Mouse (Mus musculus) midbrain, postnatal 0 days (tissue): ENCODE results near the gene Zfhx2. TPM values are rescaled to one million over a fixed set of nuclear protein-coding genes. Genes with fewer than 3 reads are reported as not detected.
A peak's percentile ranks its signal among the peaks of the same experiment; 100 is the strongest.
"Not testable (repeated sequence)": the region's sequence is repeated elsewhere in the genome, so short reads cannot be mapped to it uniquely, and the experiment has no call there.

ENCODE experiments used
- ATAC-seq: fragments of 200-750 bp; cut with Nextera tagmentation; 2 replicates; pipeline ENCODE4 v1.8.0; 2017; ENCODE audit warnings: moderate number of reproducible peaks, mild to moderate bottlenecking, moderate TSS enrichment, moderate library complexity; ENCODE audit not compliant: low FRiP score
- DNase-seq: peaks from one replicate; pipeline ENCODE4 v3.0.0-alpha.2; 2015; ENCODE audit warnings: low spot score
- H3K27ac ChIP-seq: fragments of 300-500 bp; sonication (generic); 2 replicates; pipeline ENCODE4 v1.5.1; 2014; ENCODE audit warnings: low read depth, mild to moderate bottlenecking, low read length, mixed read lengths
- H3K27me3 ChIP-seq: fragments of 300-500 bp; sonication (generic); 2 replicates; pipeline ENCODE4 v1.6.1; 2014; ENCODE audit warnings: low read length, control low read depth, mixed read lengths; ENCODE audit not compliant: insufficient read depth
- H3K36me3 ChIP-seq: fragments of 300-500 bp; sonication (generic); 2 replicates; pipeline ENCODE4 v1.6.1; 2014; ENCODE audit warnings: low read length, control low read depth, mixed read lengths; ENCODE audit not compliant: insufficient read depth
- H3K4me1 ChIP-seq: fragments of 300-500 bp; sonication (generic); 2 replicates; pipeline ENCODE4 v1.6.1; 2014; ENCODE audit warnings: mild to moderate bottlenecking, control low read depth, antibody characterized with exemption, low read length, mixed read lengths; ENCODE audit not compliant: insufficient read depth
- H3K4me2 ChIP-seq: fragments of 300-500 bp; sonication (generic); 2 replicates; pipeline ENCODE4 v1.6.1; 2014; ENCODE audit warnings: low read depth, mild to moderate bottlenecking, low read length, mixed read lengths; ENCODE audit not compliant: poor library complexity, severe bottlenecking
- H3K4me3 ChIP-seq: fragments of 300-500 bp; sonication (generic); 2 replicates; pipeline ENCODE4 v1.5.1; 2014; ENCODE audit warnings: low read depth, mild to moderate bottlenecking, low read length, moderate library complexity
- H3K9ac ChIP-seq: fragments of 300-500 bp; sonication (generic); replicated peaks from 2 replicates; pipeline ENCODE4 v1.6.1; 2014; ENCODE audit warnings: mild to moderate bottlenecking, low read length, moderate library complexity, mixed read lengths; ENCODE audit not compliant: poor library complexity, severe bottlenecking
- H3K9me3 ChIP-seq: fragments of 300-500 bp; sonication (generic); 2 replicates; pipeline ENCODE4 v1.6.1; 2016; ENCODE audit warnings: low read length, control low read depth
- CTCF ChIP-seq: IDR thresholded peaks from 2 replicates; pipeline ENCODE4 v1.5.1; 2016; ENCODE audit warnings: antibody characterized with exemption, mild to moderate bottlenecking
- WGBS: fragments of 180-500 bp; shearing (Covaris S2); extraction: QIAGEN DNeasy Blood & Tissue Kit; methylation state at CpG from one replicate; pipeline ENCODE4 v1.1.7; 2014; 5-methylcytosine and 5-hydroxymethylcytosine counted together
- polyA plus RNA-seq: library from polyadenylated mRNA; unstranded; fragments of >200 nt; fragmentation: Nextera tagmentation; extraction: Ambion mirVana; gene quantifications from 2 replicates; pipeline ENCODE4 v1.2.1, GENCODE M21; 2015
- total RNA-seq: library from RNA; depleted of rRNA; stranded (reverse); fragments of >200 nt; gene quantifications from 2 replicates; pipeline ENCODE4 v1.2.3, GENCODE M21; 2014

Gene Zfhx2
- total and polyA plus RNA-seq, 2 experiments from 2014 or later, result 14.2 to 16.4 TPM

- H3K4me3 ChIP-seq, result no peak overlapping the region
- H3K9ac ChIP-seq, result no peak overlapping the region
- no peaks in the 10 kb centered on the region for H3K36me3 ChIP-seq
- no peaks in the 10 kb centered on the region for H3K9me3 ChIP-seq
- 86% methylated on average over 2 of the region's 2 CpGs for WGBS
- no peak overlapping the region for H3K27ac ChIP-seq
- H3K4me1 ChIP-seq, result no peaks in the 10 kb centered on the region
- no peak for TF ChIP-seq CTCF
- no peaks in the 10 kb centered on the region for H3K27me3 ChIP-seq
- no peak for ATAC-seq
- no peak for DNase-seq
- no peak overlapping the region for H3K4me2 ChIP-seq
These were observed 44.1 kb downstream of the Zfhx2 start for GRCm38 (mm10) chr14:55047971-55048531.

- not testable (repeated sequence) for ATAC-seq, DNase-seq, H3K27ac ChIP-seq, H3K9ac ChIP-seq, H3K4me2 ChIP-seq, H3K4me3 ChIP-seq, H3K27me3 ChIP-seq, H3K36me3 ChIP-seq, H3K4me1 ChIP-seq, H3K9me3 ChIP-seq
- 80% methylated on average over 1 of the region's 2 CpGs for WGBS
These were observed 48.4 kb downstream of the Zfhx2 start for GRCm38 (mm10) chr14:55043694-55044093.

GRCm38 (mm10) chr14:55032695-55033225 lies 59.4 kb downstream of the Zfhx2 start:
- Histone ChIP-seq H3K36me3 (no peaks in the 10 kb centered on the region), H3K27me3 (no peaks in the 10 kb centered on the region), H3K9ac (no peak overlapping the region), H3K4me3 (no peak overlapping the region), H3K4me2 (peak overlapping the region; percentile 36), H3K9me3 (no peaks in the 10 kb centered on the region), H3K4me1 (peaks cover 12% of the 10 kb centered on the region), H3K27ac (no peak overlapping the region)
- DNase-seq (peak; percentile 10), ATAC-seq (no peak)
- TF ChIP-seq CTCF, result no peak
- 15% methylated on average over 19 of the region's 19 CpGs for WGBS

GRCm38 (mm10) chr14:55029034-55029698 lies 63.0 kb downstream of the Zfhx2 start:
- TF ChIP-seq CTCF, result peak; percentile 68
- Histone ChIP-seq H3K36me3 (peaks cover 2% of the 10 kb centered on the region; the same call in 1 of the 2 replicates), H3K4me1 (peaks cover 12% of the 10 kb centered on the region), H3K9ac (no peak overlapping the region), H3K4me3 (no peak overlapping the region; the same call in 1 of the 2 replicates), H3K27me3 (no peaks in the 10 kb centered on the region), H3K4me2 (no peak overlapping the region), H3K9me3 (no peaks in the 10 kb centered on the region), H3K27ac (peak overlapping the region; percentile 86)
- peak; percentile 76 for DNase-seq
- peak; percentile 56 for ATAC-seq
- whole genome bisulfite sequencing, result 5% methylated on average over 11 of the region's 11 CpGs

- TF ChIP-seq CTCF, result no peak
- peak overlapping the region; percentile 54; the same call in 1 of the 2 replicates for H3K9ac ChIP-seq
- WGBS, result 9% methylated on average over 5 of the region's 5 CpGs
These were observed 63.7 kb downstream of the Zfhx2 start for GRCm38 (mm10) chr14:55028333-55028835.

GRCm38 (mm10) chr14:55027653-55028052 lies 64.5 kb downstream of the Zfhx2 start:
- Histone ChIP-seq H3K9me3 (no peaks in the 10 kb centered on the region), H3K9ac (no peak overlapping the region; the same call in 1 of the 2 replicates), H3K4me3 (no peak overlapping the region), H3K27ac (peak overlapping the region; percentile 86), H3K27me3 (no peaks in the 10 kb centered on the region), H3K4me2 (no peak overlapping the region), H3K36me3 (peaks cover 6% of the 10 kb centered on the region; the same call in 1 of the 2 replicates), H3K4me1 (peaks cover 12% of the 10 kb centered on the region)
- DNase-seq (peak; percentile 63), ATAC-seq (peak; percentile 41; the same call in 1 of the 2 replicates)
- WGBS, result 2% methylated on average over 6 of the region's 6 CpGs
- TF ChIP-seq CTCF, result peak; percentile 68

More at GRCm38 (mm10) chr14:55028333-55028835, 63.7 kb downstream of the Zfhx2 start:
- H3K4me1 ChIP-seq, result peaks cover 12% of the 10 kb centered on the region
- no peaks in the 10 kb centered on the region for H3K9me3 ChIP-seq
- H3K4me2 ChIP-seq, result peak overlapping the region; percentile 34
- ATAC-seq (peak; percentile 78), DNase-seq (peak; percentile 65)
- no peak overlapping the region; the same call in 1 of the 2 replicates for H3K4me3 ChIP-seq
- H3K27me3 ChIP-seq, result no peaks in the 10 kb centered on the region
- H3K36me3 ChIP-seq, result peaks cover 2% of the 10 kb centered on the region; the same call in 1 of the 2 replicates
- H3K27ac ChIP-seq, result peak overlapping the region; percentile 86
